Mouse (Mus musculus) NIH3T3 (cell line): ENCODE data around the gene Haao.

ENCODE experiments used
- DNase-seq: peaks from one replicate; pipeline ENCODE4 v3.0.0-alpha.2; 2012; ENCODE audit warnings: low read depth

Gene Haao

GRCm38 (mm10) chr17:83782740-83783139 is 65.0 kb downstream of the Haao start:
- DNase-seq = peak; percentile 74
